Mouse (Mus musculus) embryonic facial prominence, embryonic 10.5 days (tissue): ENCODE measurements at regions not wholly inside any gene's neighbourhood (a gene's known extent, or its start where the extent isn't known, plus 50 kb on each side); places are given as distances from the start of the nearest gene placed in this dataset.

ENCODE experiments used
- DNase-seq: peaks from one replicate; pipeline ENCODE4 v3.0.0-alpha.2; 2017; ENCODE audit warnings: low spot score
- H3K27ac ChIP-seq: fragments of 300-500 bp; sonication (generic); replicated peaks from 2 replicates; pipeline ENCODE4 v1.5.1; 2016; ENCODE audit warnings: mild to moderate bottlenecking
- H3K27me3 ChIP-seq: fragments of 300-500 bp; sonication (generic); replicated peaks from 2 replicates; pipeline ENCODE4 v1.6.1; 2016; ENCODE audit warnings: low read depth, mild to moderate bottlenecking; ENCODE audit not compliant: poor library complexity, severe bottlenecking
- H3K36me3 ChIP-seq: fragments of 300-500 bp; sonication (generic); replicated peaks from 2 replicates; pipeline ENCODE4 v1.6.1; 2016; ENCODE audit warnings: mild to moderate bottlenecking, moderate library complexity
- H3K4me1 ChIP-seq: fragments of 300-500 bp; sonication (generic); 2 replicates; pipeline ENCODE4 v1.6.1; 2016
- H3K4me3 ChIP-seq: fragments of 300-500 bp; sonication (generic); 2 replicates; pipeline ENCODE4 v1.5.1; 2016; ENCODE audit warnings: mild to moderate bottlenecking, moderate library complexity
- H3K9me3 ChIP-seq: fragments of 300-500 bp; sonication (generic); 2 replicates; pipeline ENCODE4 v1.6.1; 2016; ENCODE audit warnings: mild to moderate bottlenecking
- WGBS: fragments of 180-500 bp; shearing (Covaris S2); methylation state at CpG from one replicate; pipeline ENCODE4 v1.1.7; 2016; 5-methylcytosine and 5-hydroxymethylcytosine counted together

DNA sequence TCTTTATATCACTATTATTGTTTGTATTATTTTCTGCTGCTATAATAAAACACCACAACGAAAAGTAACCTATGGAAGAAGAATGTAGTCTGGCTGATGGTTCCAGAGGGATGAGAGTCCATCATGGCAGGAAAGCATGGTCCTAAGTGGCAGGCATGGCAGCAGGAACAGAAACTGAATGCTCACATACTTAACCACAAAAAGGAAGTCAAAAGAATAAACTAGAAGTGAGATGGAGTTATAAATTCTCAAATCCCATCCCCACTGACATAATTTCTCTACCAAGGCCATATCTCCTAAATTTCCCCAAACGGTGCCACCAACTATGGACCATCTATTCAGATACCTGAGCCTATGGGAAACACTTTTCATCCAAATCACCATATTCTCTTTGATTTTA, 408.7 kb upstream of the Cnksr2 start:
- H3K27ac ChIP-seq: no peak overlapping the region
- DNase-seq: no peak
- no peak overlapping the region for H3K4me3 ChIP-seq
- no peaks in the 10 kb centered on the region for H3K27me3 ChIP-seq
- no peaks in the 10 kb centered on the region for H3K9me3 ChIP-seq
- no peaks in the 10 kb centered on the region for H3K4me1 ChIP-seq
- 77% methylated on average over 2 of the region's 2 CpGs for WGBS
- no peaks in the 10 kb centered on the region for H3K36me3 ChIP-seq

GRCm38 (mm10) chrX:158423554-158424258, 380.6 kb upstream of the Cnksr2 start:
- WGBS: 54% methylated on average over 2 of the region's 2 CpGs
- H3K4me1 ChIP-seq: no peaks in the 10 kb centered on the region
- DNase-seq: peak; percentile 37
- no peak overlapping the region for H3K4me3 ChIP-seq
- H3K27ac ChIP-seq: no peak overlapping the region
- no peaks in the 10 kb centered on the region for H3K9me3 ChIP-seq
- no peaks in the 10 kb centered on the region for H3K36me3 ChIP-seq
- H3K27me3 ChIP-seq: peaks cover 43% of the 10 kb centered on the region

- H3K9me3 ChIP-seq: no peaks in the 10 kb centered on the region
- H3K27me3 ChIP-seq: peaks cover 11% of the 10 kb centered on the region; the same call in 1 of the 2 replicates
- H3K27ac ChIP-seq: no peak overlapping the region
- no peaks in the 10 kb centered on the region for H3K36me3 ChIP-seq
- DNase-seq: no peak
- H3K4me3 ChIP-seq: no peak overlapping the region
- no peaks in the 10 kb centered on the region for H3K4me1 ChIP-seq
- WGBS: 84% methylated on average over 4 of the region's 4 CpGs
Measured at GRCm38 (mm10) chrX:158394184-158394894, 351.2 kb upstream of the Cnksr2 start.

GRCm38 (mm10) chrX:158375791-158376190, 332.7 kb upstream of the Cnksr2 start:
- Histone ChIP-seq H3K9me3 (no peaks in the 10 kb centered on the region), H3K4me3 (no peak overlapping the region), H3K36me3 (no peaks in the 10 kb centered on the region), H3K4me1 (no peaks in the 10 kb centered on the region), H3K27me3 (peaks cover 29% of the 10 kb centered on the region), H3K27ac (no peak overlapping the region)
- DNase-seq: no peak
- 79% methylated on average over 4 of the region's 4 CpGs for WGBS

DNA sequence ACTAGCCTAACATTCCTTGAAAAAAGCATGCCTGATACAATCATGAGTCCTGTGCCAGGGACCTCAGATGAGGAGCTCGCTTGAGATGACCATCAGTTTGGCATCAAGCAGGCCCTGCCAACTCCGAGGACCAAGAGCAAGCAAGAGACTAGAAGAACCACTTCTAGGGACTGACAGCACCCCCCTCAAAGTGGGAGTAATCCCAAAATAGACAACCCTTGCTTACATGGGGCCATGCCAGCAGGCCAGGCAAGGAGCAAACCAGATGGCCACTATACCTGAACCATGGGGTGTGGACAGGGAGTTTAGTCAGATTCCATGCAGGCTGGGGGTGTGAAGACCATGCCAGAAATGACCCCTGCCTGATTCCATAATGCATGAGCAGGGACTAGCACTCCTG, 330.1 kb upstream of the Cnksr2 start:
- Histone ChIP-seq H3K4me1 (no peaks in the 10 kb centered on the region), H3K4me3 (no peak overlapping the region), H3K27me3 (peaks cover 42% of the 10 kb centered on the region), H3K9me3 (no peaks in the 10 kb centered on the region), H3K27ac (no peak overlapping the region), H3K36me3 (no peaks in the 10 kb centered on the region)
- DNase-seq: no peak
- WGBS: 88% methylated on average over 2 of the region's 2 CpGs
